Mouse (Mus musculus) limb, embryonic 12.5 days (tissue): Measurements from ENCODE around the gene Mfsd12. TPM values are rescaled to one million over a fixed set of nuclear protein-coding genes. Genes with fewer than 3 reads are reported as not detected.

ENCODE experiments used
- ATAC-seq: fragments of 200-750 bp; cut with Nextera tagmentation; 2 replicates; pipeline ENCODE4 v1.8.0; 2017; ENCODE audit warnings: low read depth, moderate TSS enrichment; ENCODE audit not compliant: insufficient number of reproducible peaks, insufficient read depth, low FRiP score, low TSS enrichment
- H3K27ac ChIP-seq: fragments of 300-500 bp; sonication (generic); 2 replicates; pipeline ENCODE4 v1.5.1; 2016; ENCODE audit warnings: mild to moderate bottlenecking, moderate library complexity
- H3K27me3 ChIP-seq: fragments of 300-500 bp; sonication (generic); 2 replicates; pipeline ENCODE4 v1.6.1; 2016; ENCODE audit warnings: mild to moderate bottlenecking, moderate library complexity
- H3K36me3 ChIP-seq: fragments of 300-500 bp; sonication (generic); 2 replicates; pipeline ENCODE4 v1.6.1; 2016; ENCODE audit warnings: mild to moderate bottlenecking, moderate library complexity
- H3K4me1 ChIP-seq: fragments of 300-500 bp; sonication (generic); replicated peaks from 2 replicates; pipeline ENCODE4 v1.6.1; 2016
- H3K4me2 ChIP-seq: fragments of 300-500 bp; sonication (generic); 2 replicates; pipeline ENCODE4 v1.6.1; 2016; ENCODE audit warnings: mild to moderate bottlenecking, moderate library complexity
- H3K4me3 ChIP-seq: fragments of 300-500 bp; sonication (generic); replicated peaks from 2 replicates; pipeline ENCODE4 v1.5.1; 2016; ENCODE audit warnings: mild to moderate bottlenecking
- H3K9ac ChIP-seq: fragments of 300-500 bp; sonication (generic); replicated peaks from 2 replicates; pipeline ENCODE4 v1.6.1; 2016; ENCODE audit warnings: mild to moderate bottlenecking, moderate library complexity
- H3K9me3 ChIP-seq: fragments of 300-500 bp; sonication (generic); 2 replicates; pipeline ENCODE4 v1.6.1; 2016; ENCODE audit warnings: mild to moderate bottlenecking, moderate library complexity
- WGBS: fragments of 180-500 bp; shearing (Covaris S2); methylation state at CpG from one replicate; pipeline ENCODE4 v1.1.7; 2016; 5-methylcytosine and 5-hydroxymethylcytosine counted together
- polyA plus RNA-seq: library from polyadenylated mRNA; unstranded; fragments of >200 nt; fragmentation: Nextera tagmentation; extraction: Ambion mirVana; gene quantifications from 2 replicates; pipeline ENCODE4 v1.2.1, GENCODE M21; 2016

Mfsd12 gene
- polyA plus RNA-seq, 1 experiment from 2014 or later = 13.3 TPM

GRCm38 (mm10) chr10:81329194-81329975 is 27.9 kb upstream of the Mfsd12 start:
- Histone ChIP-seq H3K4me3 (no peak overlapping the region), H3K27ac (peak overlapping the region; percentile 74)
- 67% methylated on average over 10 of the region's 10 CpGs for WGBS

GRCm38 (mm10) chr10:81330007-81330406 is 27.3 kb upstream of the Mfsd12 start:
- peaks cover 35% of the 10 kb centered on the region for H3K27me3 ChIP-seq
- H3K4me3 ChIP-seq = no peak overlapping the region
- H3K27ac ChIP-seq = peak overlapping the region; percentile 74
- ATAC-seq = no peak
- H3K4me1 ChIP-seq = peaks cover 23% of the 10 kb centered on the region
- no peaks in the 10 kb centered on the region for H3K9me3 ChIP-seq
- peak overlapping the region; percentile 24 for H3K9ac ChIP-seq
- H3K36me3 ChIP-seq = peaks cover 24% of the 10 kb centered on the region
- 65% methylated on average over 4 of the region's 4 CpGs for WGBS
- no peak overlapping the region for H3K4me2 ChIP-seq

More at GRCm38 (mm10) chr10:81329194-81329975, 27.9 kb upstream of the Mfsd12 start:
- Histone ChIP-seq H3K36me3 (peaks cover 30% of the 10 kb centered on the region), H3K9ac (peak overlapping the region; percentile 24), H3K4me1 (peaks cover 23% of the 10 kb centered on the region), H3K27me3 (peaks cover 29% of the 10 kb centered on the region), H3K9me3 (no peaks in the 10 kb centered on the region), H3K4me2 (no peak overlapping the region)
- ATAC-seq = no peak

GRCm38 (mm10) chr10:81332277-81332676 is 25.0 kb upstream of the Mfsd12 start:
- Histone ChIP-seq H3K27me3 (peaks cover 54% of the 10 kb centered on the region), H3K36me3 (peaks cover 1% of the 10 kb centered on the region), H3K4me1 (peaks cover 37% of the 10 kb centered on the region), H3K9ac (no peak overlapping the region), H3K27ac (no peak overlapping the region), H3K4me2 (peak overlapping the region; percentile 41), H3K4me3 (peak overlapping the region; percentile 24), H3K9me3 (no peaks in the 10 kb centered on the region)
- no peak for ATAC-seq
- WGBS = 18% methylated on average over 29 of the region's 29 CpGs

GRCm38 (mm10) chr10:81334324-81334723 is 23.0 kb upstream of the Mfsd12 start:
- H3K27me3 ChIP-seq = peaks cover 70% of the 10 kb centered on the region

GRCm38 (mm10) chr10:81335393-81336340 is 21.6 kb upstream of the Mfsd12 start:
- Histone ChIP-seq H3K4me2 (peak overlapping the region; percentile 22), H3K4me1 (peaks cover 21% of the 10 kb centered on the region), H3K27me3 (peaks cover 74% of the 10 kb centered on the region), H3K9ac (peak overlapping the region; percentile 28; the same call in 1 of the 2 replicates), H3K36me3 (no peaks in the 10 kb centered on the region), H3K9me3 (no peaks in the 10 kb centered on the region), H3K4me3 (no peak overlapping the region), H3K27ac (peak overlapping the region; percentile 64)
- 39% methylated on average over 19 of the region's 19 CpGs for WGBS
- ATAC-seq = peak; percentile 33

More at GRCm38 (mm10) chr10:81334324-81334723, 23.0 kb upstream of the Mfsd12 start:
- Histone ChIP-seq H3K4me2 (no peak overlapping the region), H3K4me1 (peaks cover 28% of the 10 kb centered on the region), H3K27ac (no peak overlapping the region), H3K4me3 (no peak overlapping the region), H3K9me3 (no peaks in the 10 kb centered on the region), H3K9ac (no peak overlapping the region), H3K36me3 (no peaks in the 10 kb centered on the region)
- ATAC-seq = no peak
- WGBS = 65% methylated on average over 11 of the region's 11 CpGs

GRCm38 (mm10) chr10:81336558-81336957 is 20.7 kb upstream of the Mfsd12 start:
- peaks cover 80% of the 10 kb centered on the region for H3K27me3 ChIP-seq
- no peaks in the 10 kb centered on the region for H3K36me3 ChIP-seq

GRCm38 (mm10) chr10:81340551-81341332 is 16.5 kb upstream of the Mfsd12 start:
- 39% methylated on average over 17 of the region's 17 CpGs for WGBS
- Histone ChIP-seq H3K27ac (no peak overlapping the region), H3K36me3 (peaks cover 7% of the 10 kb centered on the region), H3K9me3 (no peaks in the 10 kb centered on the region), H3K27me3 (peaks cover 88% of the 10 kb centered on the region), H3K4me3 (no peak overlapping the region), H3K4me1 (peaks cover 15% of the 10 kb centered on the region), H3K4me2 (no peak overlapping the region), H3K9ac (no peak overlapping the region)
- no peak for ATAC-seq

More at GRCm38 (mm10) chr10:81336558-81336957, 20.7 kb upstream of the Mfsd12 start:
- Histone ChIP-seq H3K9me3 (no peaks in the 10 kb centered on the region), H3K4me3 (no peak overlapping the region), H3K27ac (no peak overlapping the region), H3K9ac (no peak overlapping the region), H3K4me1 (peaks cover 21% of the 10 kb centered on the region), H3K4me2 (no peak overlapping the region)
- WGBS = 88% methylated on average over 4 of the region's 4 CpGs
- ATAC-seq = no peak

- Histone ChIP-seq H3K9me3 (no peaks in the 10 kb centered on the region), H3K4me3 (no peak overlapping the region), H3K27me3 (peaks cover 88% of the 10 kb centered on the region), H3K27ac (no peak overlapping the region), H3K9ac (no peak overlapping the region), H3K4me1 (peaks cover 13% of the 10 kb centered on the region), H3K36me3 (peaks cover 11% of the 10 kb centered on the region), H3K4me2 (no peak overlapping the region)
- 36% methylated on average over 16 of the region's 16 CpGs for WGBS
- ATAC-seq = no peak
Measured at GRCm38 (mm10) chr10:81341333-81341949, 15.8 kb upstream of the Mfsd12 start.

- ATAC-seq = no peak
- Histone ChIP-seq H3K9ac (peak within 1 kb of the TSS; percentile 57), H3K4me1 (peaks cover 27% of the 10 kb centered on the region)
Measured at GRCm38 (mm10) chr10:81342686-81343505, 14.4 kb upstream of the Mfsd12 start, which contains the start of gene Gipc3. Gene Gipc3, minus strand, starts transcription at chr10:81343266.

More at GRCm38 (mm10) chr10:81342686-81343505, 14.4 kb upstream of the Mfsd12 start, which contains the start of gene Gipc3:
- H3K9me3 ChIP-seq = no peaks in the 10 kb centered on the region
- H3K27me3 ChIP-seq = peaks cover 87% of the 10 kb centered on the region
- 4% methylated on average over 64 of the region's 67 CpGs for WGBS
- peak within 1 kb of the TSS; percentile 48 for H3K4me3 ChIP-seq
- peaks cover 18% of the 10 kb centered on the region for H3K36me3 ChIP-seq
- H3K27ac ChIP-seq = no peak within 1 kb of the TSS
- H3K4me2 ChIP-seq = peak within 1 kb of the TSS; percentile 74
